Mouse (Mus musculus) gastrocnemius, adult 8-10 months (tissue): ENCODE data around the gene Ucn3. TPM values are rescaled to one million over a fixed set of nuclear protein-coding genes. Genes with fewer than 3 reads are reported as not detected.

Experiments
- DNase-seq, 2 experiments: peaks; one replicate each; pipeline ENCODE4 v3.0.0; 2022; ENCODE audit warnings: low spot score in 2 of 2
- microRNA-seq: library from miRNA; unstranded; fragments of <30 nt; microRNA quantifications from one replicate; pipeline ENCODE4 v1.2.0, GENCODE M21; 2022
- total RNA-seq, 4 experiments: library from RNA; stranded (reverse); gene quantifications; 2 replicates each; pipeline ENCODE4 v1.2.4; 2022

Ucn3 gene
- total RNA-seq, 4 experiments from 2014 or later: not detected

DNA sequence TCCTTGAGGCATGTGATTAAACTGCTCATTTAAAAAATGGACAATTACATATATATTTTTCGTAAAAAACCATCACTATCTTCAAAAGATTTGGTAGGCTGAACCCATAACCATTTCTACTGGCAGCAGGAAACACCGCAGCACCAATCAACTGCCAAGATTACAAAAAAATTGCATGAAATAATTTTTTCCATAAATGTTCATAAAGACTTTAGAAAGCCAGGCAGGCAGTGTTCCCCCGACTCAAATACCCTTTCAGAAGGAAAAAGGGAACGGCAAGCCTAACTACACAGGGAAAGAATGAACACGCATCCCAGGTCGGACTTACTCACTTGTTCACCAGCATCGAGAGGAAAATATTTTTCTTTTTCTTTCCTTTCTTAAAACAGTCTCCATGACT is 52.5 kb downstream of the Ucn3 start:
- DNase-seq: no peak

DNA sequence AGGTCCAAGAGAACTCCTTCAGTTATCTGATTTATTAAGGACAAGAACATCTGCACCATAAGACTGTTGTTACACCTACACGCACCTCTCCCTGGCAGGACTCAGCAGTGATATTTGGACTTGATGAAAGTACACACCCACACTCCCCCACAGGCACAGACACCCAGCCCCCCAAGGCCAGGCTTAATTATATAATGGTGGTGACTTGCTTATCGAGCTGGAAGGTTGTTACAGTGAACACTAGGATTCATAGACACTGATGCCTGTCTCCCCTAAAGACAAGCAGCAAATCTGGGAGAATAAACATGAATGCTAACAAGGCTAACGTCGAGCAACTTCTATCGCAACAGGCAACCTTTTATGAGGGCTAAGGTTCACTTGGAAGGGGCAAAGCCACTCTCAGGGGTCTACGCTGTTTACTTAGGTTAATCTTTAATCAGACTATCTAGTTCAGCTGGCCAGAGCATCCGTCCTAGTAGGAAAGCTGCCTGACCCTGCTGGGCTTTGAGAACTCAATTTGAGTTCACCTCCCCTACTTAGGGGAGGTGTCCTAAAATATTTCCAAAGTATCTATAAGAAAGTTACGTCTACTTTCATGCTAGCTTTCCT is 53.6 kb downstream of the Ucn3 start:
- no peak for DNase-seq

Small RNA genes lying within 50 kb of the gene (microRNA-seq; reads per million reads assigned to microRNA genes)
- gene Gm22460: not detected

Other genes with a start within 250 kb of the Ucn3 start
- gene Calml3, start 141.0 kb downstream of the Ucn3 start, total RNA-seq: not detected
- 1 to 10 TPM in 2 of 4 experiments, not detected in 2; 1.1 to 2.2 TPM for gene Calm4, start 107.6 kb downstream of the Ucn3 start, total RNA-seq
- not detected for gene Calm5, start 91.2 kb downstream of the Ucn3 start, total RNA-seq
- 10 to 100 TPM; 35.0 to 54.8 (median 44.8) TPM for gene Net1, start 27.1 kb downstream of the Ucn3 start, total RNA-seq
- gene Tubal3, start 27.1 kb downstream of the Ucn3 start, total RNA-seq: not detected
- gene Akr1c14, start 103.7 kb upstream of the Ucn3 start, total RNA-seq: 1 to 10 TPM; 1.4 to 5.5 (median 2.6) TPM
- under 1 TPM in 1 of 4 experiments, not detected in 3; 0.22 TPM for gene Akr1c18, start 205.3 kb upstream of the Ucn3 start, total RNA-seq
- under 1 TPM in 2 of 4 experiments, not detected in 2; 0.43 to 0.46 TPM for gene Akr1c13, start 245.8 kb upstream of the Ucn3 start, total RNA-seq